Mouse (Mus musculus) CH12.LX (cell line): ENCODE measurements around the gene Adam6a.
A peak's percentile ranks its signal among the peaks of the same experiment; 100 is the strongest.

Experiments
- EP300 ChIP-seq: IDR thresholded peaks from 2 replicates; pipeline ENCODE4 v1.6.1; 2011; ENCODE audit warnings: low read length, improper control_type of control experiment
- MAX ChIP-seq: IDR thresholded peaks from 2 replicates; pipeline ENCODE4 v1.6.1; 2011; ENCODE audit warnings: low read length, improper control_type of control experiment
- MEF2A ChIP-seq: IDR thresholded peaks from 2 replicates; pipeline ENCODE4 v1.6.1; 2014; ENCODE audit warnings: low read depth, mild to moderate bottlenecking, inconsistent platforms, low read length, improper control_type of control experiment, borderline replicate concordance
- NRF1 ChIP-seq: IDR thresholded peaks from 2 replicates; pipeline ENCODE4 v1.6.1; 2014; ENCODE audit warnings: low read depth, mild to moderate bottlenecking, inconsistent platforms, low read length, improper control_type of control experiment, moderate library complexity
- PAX5 ChIP-seq: IDR thresholded peaks from 2 replicates; pipeline ENCODE4 v1.6.1; 2012; ENCODE audit warnings: low read length, inconsistent platforms, mixed read lengths
- POLR2A ChIP-seq: IDR thresholded peaks from 2 replicates; pipeline ENCODE4 v1.6.1; 2011; ENCODE audit warnings: low read depth, mild to moderate bottlenecking, improper control_type of control experiment, low read length
- TCF12 ChIP-seq: IDR thresholded peaks from 2 replicates; pipeline ENCODE4 v1.6.1; 2014; ENCODE audit warnings: low read depth, mild to moderate bottlenecking, inconsistent platforms, low read length, improper control_type of control experiment
- UBTF ChIP-seq: IDR thresholded peaks from 2 replicates; pipeline ENCODE4 v1.6.1; 2012; ENCODE audit warnings: low read depth, mild to moderate bottlenecking, inconsistent platforms, low read length, improper control_type of control experiment, moderate library complexity
- USF1 ChIP-seq: IDR thresholded peaks from 2 replicates; pipeline ENCODE4 v1.6.1; 2014; ENCODE audit warnings: low read depth, mild to moderate bottlenecking, inconsistent platforms, low read length, improper control_type of control experiment
- ZC3H11A ChIP-seq: IDR thresholded peaks from 2 replicates; pipeline ENCODE4 v1.6.1; 2012; ENCODE audit warnings: low read depth, mild to moderate bottlenecking, inconsistent platforms, low read length, improper control_type of control experiment

DNA sequence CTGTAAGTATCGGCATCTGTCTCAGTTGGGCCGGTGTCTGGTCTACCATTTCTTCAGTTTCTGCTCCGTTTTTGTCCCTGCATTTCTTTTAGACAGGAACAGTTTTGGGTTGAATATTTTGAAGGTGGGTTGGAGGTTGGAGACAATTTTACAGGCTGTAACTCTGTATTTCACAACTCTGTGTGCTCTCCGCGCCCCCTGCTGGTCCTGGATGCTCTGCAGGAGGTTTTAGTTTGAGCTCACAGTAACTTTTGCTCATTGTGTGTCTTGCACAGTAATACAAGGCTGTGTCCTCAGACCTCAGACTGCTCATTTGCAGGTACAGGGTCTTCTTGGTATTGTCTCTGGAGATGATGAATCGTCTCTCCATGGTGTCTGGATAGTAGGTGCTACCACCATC lies 34.5 kb downstream of the Adam6a start:
- no peak for TF ChIP-seq EP300
- no peak for TF ChIP-seq UBTF
- no peak for TF ChIP-seq POLR2A
- no peak for TF ChIP-seq MAX
- no peak for TF ChIP-seq TCF12
- TF ChIP-seq ZC3H11A, result peak; percentile 51
- TF ChIP-seq NRF1, result no peak
- TF ChIP-seq USF1, result no peak
- no peak for TF ChIP-seq PAX5
- TF ChIP-seq MEF2A, result no peak
